Mouse (Mus musculus) adrenal gland (tissue): ENCODE data around the gene Dennd2d.

Experiments
- intact Hi-C: fragments of 180-260 bp; cut with DNase I; formaldehyde crosslinking; loops from one replicate; pipeline ENCODE4 v1.15.1; 2025
- long read RNA-seq, 2 experiments: library from polyadenylated mRNA; unstranded; transcript quantifications; one replicate each; pipeline ENCODE4 v2.0.0; 2020; ENCODE audit warnings: borderline replicate concordance in 1 of 2; ENCODE audit not compliant: insufficient replicate concordance in 1 of 2

The Dennd2d gene
- long read RNA-seq, experiment 1, full-length matches to known transcripts = 2 of 3 reads
- long read RNA-seq, experiment 1, partial matches to known transcripts = 0 of 3 reads
- long read RNA-seq, experiment 1, other reads (novel, unspliced or antisense) = 1 of 3 reads
- long read RNA-seq, experiment 2, partial matches to known transcripts = 0 of 2 reads
- long read RNA-seq, experiment 2, other reads (novel, unspliced or antisense) = 2 of 2 reads

GRCm38 (mm10) chr3:106482281-106483081, at the start of gene Dennd2d:
TSS of gene Dennd2d (plus strand) at chr3:106482405.
- intact Hi-C loops = no loop called here

DNA sequence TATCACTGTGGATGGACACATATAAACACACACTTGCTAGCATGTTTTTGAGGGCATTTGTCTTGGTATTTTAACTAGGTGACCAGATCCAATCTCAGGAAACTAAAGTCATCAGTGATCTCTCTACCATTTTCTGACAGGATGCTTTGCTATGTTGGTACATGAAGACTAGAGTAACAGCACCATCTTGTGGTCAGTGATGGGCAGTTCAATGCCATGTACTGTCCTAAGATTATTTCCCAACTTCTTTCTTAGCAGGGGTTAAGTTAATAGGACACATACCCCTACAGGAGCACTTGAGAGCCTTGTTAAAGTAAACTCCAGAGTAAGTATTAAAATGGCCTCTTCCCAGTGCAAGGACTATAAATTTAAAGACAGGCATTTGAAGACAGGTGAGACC, 33.6 kb upstream of the Dennd2d start:
- intact Hi-C loops = loop anchor here (2.0 kb wide), 1 partner anchor 458 kb away; no protein-coding TSS in a partner anchor

- intact Hi-C loops = loop anchor here (2.0 kb wide), 1 partner anchor 458 kb away; no protein-coding TSS in a partner anchor
Observed at GRCm38 (mm10) chr3:106448995-106449394, 33.2 kb upstream of the Dennd2d start.

DNA sequence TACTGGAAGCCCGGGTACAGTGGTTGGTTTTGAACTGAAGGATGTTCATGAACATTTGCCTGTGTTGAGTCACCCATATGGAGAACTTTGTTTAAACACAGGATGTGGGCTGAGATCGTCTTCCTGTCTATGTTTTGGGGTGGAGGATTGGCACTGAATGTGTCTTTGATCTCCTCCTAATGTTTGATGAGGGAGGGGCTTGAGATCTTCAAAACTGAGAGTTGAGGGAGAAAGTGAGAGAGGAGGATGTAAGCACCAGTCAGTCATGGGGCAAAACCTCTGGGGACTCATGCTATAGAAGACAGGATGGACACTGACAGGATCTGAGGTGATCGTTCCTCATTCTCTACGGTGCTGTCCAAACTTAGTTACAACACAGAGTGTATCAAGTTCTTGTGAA, 32.6 kb upstream of the Dennd2d start:
- intact Hi-C loops = loop anchor here (2.0 kb wide), 1 partner anchor 459 kb away; no protein-coding TSS in a partner anchor

GRCm38 (mm10) chr3:106452616-106453015, 29.6 kb upstream of the Dennd2d start:
- intact Hi-C loops = no loop called here

DNA sequence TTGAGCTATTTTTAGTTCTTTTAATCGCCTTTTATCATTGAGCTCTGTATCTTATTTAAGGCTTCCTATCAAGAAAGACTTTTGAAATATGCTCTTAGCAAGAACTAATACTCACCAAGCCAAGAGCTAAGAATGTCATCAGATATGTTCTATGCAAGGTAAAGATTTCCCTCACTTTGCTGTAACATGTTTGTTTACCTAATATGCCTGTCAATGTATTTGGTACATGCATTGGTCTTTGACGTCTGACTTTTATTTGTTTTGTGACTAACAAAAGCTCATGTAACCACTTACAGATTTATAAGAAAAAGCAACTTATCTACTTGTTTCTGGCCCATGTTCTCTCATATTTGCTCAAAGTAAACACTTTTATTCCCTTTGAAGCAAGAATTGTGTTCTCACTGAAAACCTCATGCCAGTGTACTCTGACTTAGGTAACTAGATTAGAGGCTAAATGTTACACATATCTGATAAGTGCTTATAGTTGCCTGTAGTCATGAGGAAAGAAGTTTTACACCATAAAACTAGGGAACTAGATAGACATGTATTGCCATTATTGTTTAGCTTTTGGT, 24.8 kb upstream of the Dennd2d start:
- intact Hi-C loops = no loop called here

- intact Hi-C loops = no loop called here
Observed at GRCm38 (mm10) chr3:106462059-106462470, 20.1 kb upstream of the Dennd2d start.

- intact Hi-C loops = no loop called here
Observed at GRCm38 (mm10) chr3:106462493-106462892, 19.7 kb upstream of the Dennd2d start.

DNA sequence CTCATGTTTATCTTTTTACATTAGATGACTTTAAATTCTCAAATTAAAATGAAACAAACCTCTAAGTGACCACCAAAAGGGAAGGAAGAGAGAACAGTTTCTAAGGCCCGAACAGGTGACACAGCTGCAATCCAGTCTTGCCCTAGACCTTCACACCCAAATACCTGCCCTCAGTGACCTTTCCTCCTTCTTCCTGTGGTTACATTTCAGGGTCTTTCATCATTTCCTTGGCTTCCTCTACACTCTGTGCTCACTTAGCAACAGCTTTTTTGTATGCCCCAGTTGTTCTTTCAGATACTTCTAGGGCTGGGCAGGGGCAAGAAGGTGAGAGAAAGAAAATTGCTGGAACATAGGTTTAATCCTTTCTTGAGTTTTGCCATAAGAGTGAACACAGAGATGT, 17.5 kb upstream of the Dennd2d start:
- intact Hi-C loops = no loop called here

DNA sequence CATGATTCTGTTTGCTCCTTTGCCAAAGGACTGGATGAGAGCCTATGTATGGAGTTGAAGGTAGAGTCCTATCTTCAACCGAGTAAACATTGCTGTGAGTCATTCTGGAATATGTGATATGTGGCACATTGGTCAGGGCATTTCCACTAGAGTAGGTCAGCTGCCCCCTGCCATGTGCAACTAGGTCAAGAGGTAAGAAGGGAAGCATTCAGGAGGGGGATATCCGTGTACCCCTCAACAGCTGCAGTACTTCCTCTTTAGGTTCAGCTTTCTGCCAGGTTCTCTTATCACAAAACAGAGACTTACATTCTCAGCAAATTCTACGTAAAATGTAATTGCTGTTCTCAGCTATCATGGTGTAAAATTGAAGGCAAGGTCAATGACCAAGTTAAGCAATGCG, 8.0 kb upstream of the Dennd2d start:
- intact Hi-C loops = no loop called here

DNA sequence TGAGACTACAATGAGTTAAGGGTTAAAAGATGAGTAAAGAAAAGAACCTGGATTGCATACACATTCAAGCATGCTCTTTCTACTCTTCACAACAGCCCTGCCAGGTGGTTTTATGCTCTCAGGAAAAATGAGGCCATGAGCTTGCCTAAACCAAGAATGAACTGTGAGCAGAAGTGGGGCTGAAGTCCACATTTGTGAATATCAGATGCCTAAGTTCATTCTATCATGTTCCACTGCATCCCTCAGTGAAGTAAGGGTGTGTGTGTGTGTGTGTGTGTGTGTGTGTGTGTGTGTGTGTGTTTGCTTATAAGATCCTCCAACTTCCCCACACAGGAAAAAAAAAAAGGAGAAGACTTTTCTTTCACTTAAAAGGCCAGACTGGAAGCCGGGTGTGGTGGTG, 5.3 kb upstream of the Dennd2d start:
- intact Hi-C loops = no loop called here

DNA sequence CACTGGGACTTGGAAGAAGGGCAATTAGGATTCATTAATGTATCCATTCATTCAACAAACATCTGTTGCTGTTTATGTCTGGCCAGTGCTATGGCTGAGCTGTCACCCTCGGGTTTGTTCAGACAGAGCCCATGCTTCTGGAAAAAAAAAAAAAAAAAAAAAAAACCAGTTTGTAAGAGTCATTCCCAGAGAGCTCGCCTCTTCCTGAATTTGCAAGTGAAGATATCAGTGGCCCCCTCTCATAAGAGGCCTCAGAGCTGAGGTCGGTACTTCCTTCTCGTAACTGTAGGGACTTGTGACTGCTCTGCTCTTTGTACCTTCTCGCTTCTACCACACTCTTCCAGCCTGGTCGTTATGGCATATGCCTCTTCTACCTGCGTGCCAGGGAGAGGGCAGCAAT, 1.1 kb downstream of the Dennd2d start:
- intact Hi-C loops = no loop called here

- intact Hi-C loops = no loop called here
Observed at GRCm38 (mm10) chr3:106483796-106484405, 1.7 kb downstream of the Dennd2d start.

GRCm38 (mm10) chr3:106484861-106485260, 2.7 kb downstream of the Dennd2d start:
- intact Hi-C loops = no loop called here

- intact Hi-C loops = no loop called here
Observed at GRCm38 (mm10) chr3:106485810-106486209, 3.6 kb downstream of the Dennd2d start.

GRCm38 (mm10) chr3:106487551-106487950, 5.3 kb downstream of the Dennd2d start:
- intact Hi-C loops = no loop called here

DNA sequence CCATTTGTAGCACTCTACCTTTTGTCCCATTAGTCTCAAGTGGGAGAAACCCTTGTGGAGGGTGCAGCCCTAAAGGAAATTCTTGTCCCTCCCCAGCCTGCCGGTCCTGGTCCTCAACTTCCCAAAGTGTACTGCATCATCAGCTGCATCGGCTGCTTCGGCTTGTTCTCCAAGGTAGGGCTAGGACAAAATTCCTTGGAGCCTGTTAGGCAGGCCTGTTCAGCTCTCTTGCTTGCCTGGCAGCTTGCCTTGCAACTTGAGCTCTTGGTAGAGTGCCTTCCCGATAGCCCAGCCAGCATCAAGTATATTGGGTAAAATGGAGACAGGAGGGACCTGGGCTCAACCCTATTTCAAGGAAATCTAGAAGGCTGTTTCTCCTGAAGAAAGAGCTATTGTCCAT, 8.0 kb downstream of the Dennd2d start:
- intact Hi-C loops = no loop called here

- intact Hi-C loops = no loop called here
Observed at GRCm38 (mm10) chr3:106492723-106493122, 10.5 kb downstream of the Dennd2d start.

- intact Hi-C loops = no loop called here
Observed at GRCm38 (mm10) chr3:106493202-106493601, 11.0 kb downstream of the Dennd2d start.

GRCm38 (mm10) chr3:106493882-106494281, 11.7 kb downstream of the Dennd2d start:
- intact Hi-C loops = no loop called here

DNA sequence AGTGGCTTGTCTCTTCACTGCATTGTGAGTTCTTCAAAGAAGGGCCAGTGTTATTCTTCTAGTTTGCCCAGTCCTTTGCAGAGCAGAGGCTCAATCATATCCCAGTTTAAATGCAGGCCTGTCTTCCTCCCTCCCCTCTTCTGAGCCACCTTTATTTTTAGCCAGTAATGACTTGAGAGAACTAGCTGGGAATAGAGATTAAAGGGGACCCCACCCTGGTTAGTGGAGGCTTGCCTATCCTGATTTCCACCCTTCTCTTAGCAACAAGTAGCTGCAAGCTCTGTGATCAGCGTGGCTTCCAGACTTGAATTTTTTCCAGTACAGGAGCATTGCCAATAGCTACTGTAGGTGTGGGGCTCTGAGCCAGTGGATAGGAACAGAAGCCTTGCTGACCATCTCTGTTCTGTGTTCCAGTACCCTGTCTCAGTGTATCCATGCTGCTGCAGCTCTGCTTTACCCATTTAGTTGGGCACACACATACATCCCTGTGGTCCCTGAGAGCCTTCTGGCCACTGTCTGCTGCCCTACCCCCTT, 12.3 kb downstream of the Dennd2d start:
- intact Hi-C loops = no loop called here
